Mouse (Mus musculus): Measurements from ENCODE around the gene Ppox. TPM values are rescaled to one million over a fixed set of nuclear protein-coding genes. Genes with fewer than 3 reads are reported as not detected.

Ppox gene
- polyA plus RNA-seq, 1 experiment from 2014 or later, result 42.7 TPM

- H3K27ac ChIP-seq (ENCODE audit: low read depth, low read length), result no peak overlapping the region
- no peaks in the 10 kb centered on the region for H3K27me3 ChIP-seq (replicated peaks; ENCODE audit: control insufficient read depth, insufficient read depth, low read length)
- H3K9me3 ChIP-seq (ENCODE audit: control insufficient read depth, low read length), result no peaks in the 10 kb centered on the region
- H3K36me3 ChIP-seq (ENCODE audit: control insufficient read depth, insufficient read depth, low read length), result peaks cover 48% of the 10 kb centered on the region
- H3K9ac ChIP-seq (ENCODE audit: low read depth, low read length), result no peak overlapping the region; the same call in 1 of the 2 replicates
- 93% methylated on average over 10 of the region's 10 CpGs for WGBS
- H3K4me3 ChIP-seq (ENCODE audit: low read length), result no peak overlapping the region
- H3K4me2 ChIP-seq (ENCODE audit: low read length), result no peak overlapping the region
- ATAC-seq, result no peak
- peaks cover 4% of the 10 kb centered on the region for H3K4me1 ChIP-seq (ENCODE audit: control insufficient read depth, insufficient read depth, low read depth, low read length)
These were observed 40.1 kb downstream of the Ppox start for GRCm38 (mm10) chr1:171240911-171241310.

- Histone ChIP-seq H3K4me1 (ENCODE audit: control insufficient read depth, insufficient read depth, low read depth, low read length) (no peaks in the 10 kb centered on the region), H3K9ac (ENCODE audit: low read depth, low read length) (no peak overlapping the region; the same call in 1 of the 2 replicates), H3K9me3 (ENCODE audit: control insufficient read depth, low read length) (no peaks in the 10 kb centered on the region), H3K36me3 (ENCODE audit: control insufficient read depth, insufficient read depth, low read length) (peaks cover 54% of the 10 kb centered on the region), H3K4me2 (ENCODE audit: low read length) (no peak overlapping the region), H3K27me3 (replicated peaks; ENCODE audit: control insufficient read depth, insufficient read depth, low read length) (no peaks in the 10 kb centered on the region), H3K27ac (ENCODE audit: low read depth, low read length) (no peak overlapping the region), H3K4me3 (ENCODE audit: low read length) (no peak overlapping the region)
- ATAC-seq, result no peak
- WGBS, result 78% methylated on average over 15 of the region's 15 CpGs
These were observed 40.8 kb downstream of the Ppox start for GRCm38 (mm10) chr1:171239992-171240744.

GRCm38 (mm10) chr1:171238463-171238862 is 42.5 kb downstream of the Ppox start:
- ATAC-seq, result no peak
- WGBS, result 68% methylated on average over 14 of the region's 14 CpGs

GRCm38 (mm10) chr1:171237438-171237837 is 43.5 kb downstream of the Ppox start:
- H3K9me3 ChIP-seq (ENCODE audit: control insufficient read depth, low read length), result no peaks in the 10 kb centered on the region
- H3K4me3 ChIP-seq (ENCODE audit: low read length), result no peak overlapping the region
- H3K9ac ChIP-seq (ENCODE audit: low read depth, low read length), result no peak overlapping the region
- peaks cover 61% of the 10 kb centered on the region for H3K36me3 ChIP-seq (ENCODE audit: control insufficient read depth, insufficient read depth, low read length)
- no peak overlapping the region for H3K4me2 ChIP-seq (ENCODE audit: low read length)
- no peaks in the 10 kb centered on the region for H3K27me3 ChIP-seq (replicated peaks; ENCODE audit: control insufficient read depth, insufficient read depth, low read length)
- H3K27ac ChIP-seq (ENCODE audit: low read depth, low read length), result no peak overlapping the region
- no peaks in the 10 kb centered on the region for H3K4me1 ChIP-seq (ENCODE audit: control insufficient read depth, insufficient read depth, low read depth, low read length)
- ATAC-seq, result no peak
- WGBS, result 90% methylated on average over 6 of the region's 6 CpGs

More at GRCm38 (mm10) chr1:171238463-171238862, 42.5 kb downstream of the Ppox start:
- Histone ChIP-seq H3K9ac (ENCODE audit: low read depth, low read length) (no peak overlapping the region), H3K4me2 (ENCODE audit: low read length) (no peak overlapping the region), H3K4me1 (ENCODE audit: control insufficient read depth, insufficient read depth, low read depth, low read length) (no peaks in the 10 kb centered on the region), H3K27me3 (replicated peaks; ENCODE audit: control insufficient read depth, insufficient read depth, low read length) (no peaks in the 10 kb centered on the region), H3K4me3 (ENCODE audit: low read length) (no peak overlapping the region), H3K27ac (ENCODE audit: low read depth, low read length) (no peak overlapping the region), H3K9me3 (ENCODE audit: control insufficient read depth, low read length) (no peaks in the 10 kb centered on the region), H3K36me3 (ENCODE audit: control insufficient read depth, insufficient read depth, low read length) (peaks cover 66% of the 10 kb centered on the region)

- no peaks in the 10 kb centered on the region for H3K27me3 ChIP-seq (replicated peaks; ENCODE audit: control insufficient read depth, insufficient read depth, low read length)
- H3K4me3 ChIP-seq (ENCODE audit: low read length), result no peak overlapping the region
- H3K9me3 ChIP-seq (ENCODE audit: control insufficient read depth, low read length), result no peaks in the 10 kb centered on the region
- 92% methylated on average over 4 of the region's 4 CpGs for whole genome bisulfite sequencing
- no peak overlapping the region for H3K4me2 ChIP-seq (ENCODE audit: low read length)
- H3K27ac ChIP-seq (ENCODE audit: low read depth, low read length), result no peak overlapping the region
- no peak for ATAC-seq
- H3K36me3 ChIP-seq (ENCODE audit: control insufficient read depth, insufficient read depth, low read length), result peaks cover 57% of the 10 kb centered on the region
- H3K9ac ChIP-seq (ENCODE audit: low read depth, low read length), result no peak overlapping the region
- H3K4me1 ChIP-seq (ENCODE audit: control insufficient read depth, insufficient read depth, low read depth, low read length), result no peaks in the 10 kb centered on the region
These were observed 45.2 kb downstream of the Ppox start for GRCm38 (mm10) chr1:171235791-171236190.

- Histone ChIP-seq H3K9me3 (ENCODE audit: control insufficient read depth, low read length) (no peaks in the 10 kb centered on the region), H3K27me3 (replicated peaks; ENCODE audit: control insufficient read depth, insufficient read depth, low read length) (no peaks in the 10 kb centered on the region), H3K4me3 (ENCODE audit: low read length) (no peak overlapping the region), H3K4me2 (ENCODE audit: low read length) (no peak overlapping the region), H3K27ac (ENCODE audit: low read depth, low read length) (no peak overlapping the region), H3K36me3 (ENCODE audit: control insufficient read depth, insufficient read depth, low read length) (peaks cover 47% of the 10 kb centered on the region), H3K4me1 (ENCODE audit: control insufficient read depth, insufficient read depth, low read depth, low read length) (no peaks in the 10 kb centered on the region), H3K9ac (ENCODE audit: low read depth, low read length) (no peak overlapping the region)
- 96% methylated on average over 4 of the region's 4 CpGs for WGBS
- no peak for ATAC-seq
These were observed 46.4 kb downstream of the Ppox start for GRCm38 (mm10) chr1:171234538-171234937.

GRCm38 (mm10) chr1:171234126-171234525 is 46.9 kb downstream of the Ppox start, which contains the start of gene Fcer1g:
TSS of gene Fcer1g (minus strand) at chr1:171234365.
- no peaks in the 10 kb centered on the region for H3K9me3 ChIP-seq (ENCODE audit: control insufficient read depth, low read length)
- H3K4me2 ChIP-seq (ENCODE audit: low read length), result no peak within 1 kb of the TSS
- no peak within 1 kb of the TSS for H3K4me3 ChIP-seq (ENCODE audit: low read length)
- no peak within 1 kb of the TSS for H3K9ac ChIP-seq (ENCODE audit: low read depth, low read length)
- H3K36me3 ChIP-seq (ENCODE audit: control insufficient read depth, insufficient read depth, low read length), result peaks cover 45% of the 10 kb centered on the region
- no peaks in the 10 kb centered on the region for H3K27me3 ChIP-seq (replicated peaks; ENCODE audit: control insufficient read depth, insufficient read depth, low read length)
- no peaks in the 10 kb centered on the region for H3K4me1 ChIP-seq (ENCODE audit: control insufficient read depth, insufficient read depth, low read depth, low read length)
- H3K27ac ChIP-seq (ENCODE audit: low read depth, low read length), result no peak within 1 kb of the TSS
- ATAC-seq, result no peak
- WGBS, result 94% methylated on average over 14 of the region's 14 CpGs

- 88% methylated on average over 12 of the region's 12 CpGs for WGBS
- H3K36me3 ChIP-seq (ENCODE audit: control insufficient read depth, insufficient read depth, low read length), result peaks cover 36% of the 10 kb centered on the region
These were observed 47.9 kb downstream of the Ppox start for GRCm38 (mm10) chr1:171232800-171233730.

GRCm38 (mm10) chr1:171232348-171232747 is 48.6 kb downstream of the Ppox start:
- no peaks in the 10 kb centered on the region for H3K9me3 ChIP-seq (ENCODE audit: control insufficient read depth, low read length)
- WGBS, result 90% methylated on average over 5 of the region's 5 CpGs
- no peak overlapping the region for H3K9ac ChIP-seq (ENCODE audit: low read depth, low read length)
- no peaks in the 10 kb centered on the region for H3K27me3 ChIP-seq (replicated peaks; ENCODE audit: control insufficient read depth, insufficient read depth, low read length)
- peaks cover 29% of the 10 kb centered on the region for H3K36me3 ChIP-seq (ENCODE audit: control insufficient read depth, insufficient read depth, low read length)
- no peaks in the 10 kb centered on the region for H3K4me1 ChIP-seq (ENCODE audit: control insufficient read depth, insufficient read depth, low read depth, low read length)
- no peak overlapping the region for H3K4me2 ChIP-seq (ENCODE audit: low read length)
- no peak for ATAC-seq
- H3K4me3 ChIP-seq (ENCODE audit: low read length), result no peak overlapping the region
- H3K27ac ChIP-seq (ENCODE audit: low read depth, low read length), result no peak overlapping the region

More at GRCm38 (mm10) chr1:171232800-171233730, 47.9 kb downstream of the Ppox start:
- no peak overlapping the region for H3K27ac ChIP-seq (ENCODE audit: low read depth, low read length)
- no peaks in the 10 kb centered on the region for H3K9me3 ChIP-seq (ENCODE audit: control insufficient read depth, low read length)
- H3K27me3 ChIP-seq (replicated peaks; ENCODE audit: control insufficient read depth, insufficient read depth, low read length), result no peaks in the 10 kb centered on the region
- H3K9ac ChIP-seq (ENCODE audit: low read depth, low read length), result no peak overlapping the region
- H3K4me3 ChIP-seq (ENCODE audit: low read length), result no peak overlapping the region
- no peaks in the 10 kb centered on the region for H3K4me1 ChIP-seq (ENCODE audit: control insufficient read depth, insufficient read depth, low read depth, low read length)
- no peak overlapping the region for H3K4me2 ChIP-seq (ENCODE audit: low read length)
- no peak for ATAC-seq

Measured in hindbrain, embryonic 16.5 days (tissue).